Mouse (Mus musculus) adrenal gland, adult 18-20 months (tissue): ENCODE measurements around the gene Tdrd7. TPM values are rescaled to one million over a fixed set of nuclear protein-coding genes. Genes with fewer than 3 reads are reported as not detected.

Experiments used
- DNase-seq, 2 experiments: peaks; one replicate each; pipeline ENCODE4 v3.0.0; 2021 to 2022; ENCODE audit warnings: low spot score in 2 of 2
- total RNA-seq, 2 experiments: library from RNA; stranded (reverse); gene quantifications; 1 replicate in 1 of 2; 2 replicates in 1 of 2; pipeline ENCODE4 v1.2.3; 2021

The Tdrd7 gene
- total RNA-seq, 2 experiments from 2014 or later, result 27.8 to 30.4 TPM

GRCm38 (mm10) chr4:45971806-45972447 is 6.8 kb downstream of the Tdrd7 start:
- DNase-seq, result peak; percentile 100

DNA sequence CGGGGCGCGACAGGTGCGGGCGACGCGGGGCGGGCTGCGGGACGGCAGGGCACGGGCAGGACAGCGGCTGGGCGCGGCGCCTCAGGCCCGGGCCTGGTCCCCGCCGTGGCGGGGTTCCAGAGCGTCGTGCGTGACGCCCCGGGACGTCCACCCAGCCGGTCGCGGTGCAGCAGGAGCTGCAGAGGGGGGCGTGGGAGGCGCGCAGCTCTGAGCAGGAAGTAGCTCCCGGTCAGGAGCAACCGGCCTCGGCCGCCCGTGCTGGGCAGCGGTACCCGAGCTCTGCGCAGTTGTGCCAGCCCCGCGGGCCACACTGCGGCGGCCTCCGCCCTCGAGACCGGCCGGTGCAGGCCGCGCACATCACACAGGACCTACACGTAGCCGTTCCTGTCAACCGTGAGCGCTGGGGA is 7.3 kb downstream of the Tdrd7 start:
- peak in 1 of 2 experiments; percentile 65 for DNase-seq

DNA sequence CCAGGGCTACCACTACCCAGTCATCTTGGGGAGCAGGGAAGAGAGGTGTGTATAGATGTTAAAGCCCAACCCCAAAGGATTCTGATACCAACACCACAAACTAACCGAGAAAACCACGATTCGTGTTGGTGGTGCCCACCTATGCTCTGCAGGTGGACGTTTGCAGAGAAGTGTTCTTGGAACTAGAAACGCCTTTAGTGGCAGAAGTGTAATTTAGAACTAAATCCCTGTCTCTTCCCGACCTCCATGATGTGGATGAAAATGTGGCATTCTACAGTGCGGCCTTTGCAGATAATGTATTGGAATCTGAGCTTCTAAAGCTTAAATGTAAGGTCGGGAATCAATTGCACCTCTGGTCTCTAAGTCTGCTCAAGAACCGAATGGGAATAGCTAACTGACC is 7.8 kb downstream of the Tdrd7 start:
- DNase-seq, result no peak

DNA sequence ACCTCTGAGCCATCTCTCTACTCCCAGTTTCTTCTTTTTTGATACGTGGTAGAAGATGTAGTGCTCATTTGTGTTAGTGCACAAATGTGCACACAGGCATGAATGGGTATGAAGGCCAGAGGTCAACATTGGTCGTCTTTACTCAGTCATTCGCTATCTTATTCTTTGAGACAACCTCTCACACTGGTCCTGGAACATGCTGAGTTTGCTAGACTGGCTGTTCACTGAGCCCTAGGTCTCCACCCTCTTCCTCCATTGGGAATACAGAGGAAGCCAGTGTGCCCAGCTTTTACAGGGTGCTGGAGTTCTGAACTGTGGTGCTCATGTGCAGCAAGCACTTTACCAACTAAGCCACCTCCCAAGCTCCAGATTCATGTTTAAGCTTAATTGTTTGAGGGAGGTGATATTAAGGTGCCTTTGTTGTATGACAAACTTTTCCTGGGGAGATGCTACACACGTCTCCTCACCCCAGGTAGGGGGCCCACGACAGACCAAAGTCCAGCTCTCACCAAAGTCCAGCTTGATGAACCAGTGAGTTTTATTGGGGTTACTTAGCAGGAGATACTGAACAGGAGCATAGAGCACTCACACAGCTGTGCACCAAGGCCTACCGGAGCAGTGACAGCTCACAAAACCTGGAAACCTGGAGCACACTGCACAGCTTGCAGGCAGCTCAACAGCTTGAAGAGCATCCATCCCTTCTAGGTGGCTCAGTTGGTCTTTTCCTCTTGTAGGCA is 12.0 kb downstream of the Tdrd7 start:
- DNase-seq, result no peak

- DNase-seq, result no peak
These were observed 14.8 kb downstream of the Tdrd7 start for GRCm38 (mm10) chr4:45979916-45980315.

DNA sequence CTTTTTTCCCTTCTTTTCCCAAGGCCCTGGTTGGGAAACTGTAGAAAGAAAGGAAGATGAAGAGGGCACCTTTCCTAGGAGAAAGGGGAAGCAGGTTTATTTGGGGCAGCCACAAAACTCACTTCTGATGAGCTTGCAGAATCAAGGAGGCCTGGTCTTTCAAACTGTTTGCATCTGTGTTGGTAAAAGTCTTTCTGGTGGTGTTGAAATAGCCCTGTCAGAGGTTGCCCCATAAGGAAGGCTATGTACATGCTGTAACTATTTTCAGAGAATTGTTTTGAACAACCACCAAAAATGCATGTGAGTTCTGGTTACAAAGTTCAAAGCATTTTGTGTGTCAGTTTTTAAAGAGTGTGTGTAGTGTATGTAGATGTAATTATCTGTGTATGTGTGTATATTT is 15.9 kb downstream of the Tdrd7 start:
- no peak for DNase-seq

- no peak for DNase-seq
These were observed 25.4 kb downstream of the Tdrd7 start for GRCm38 (mm10) chr4:45990427-45991135.

GRCm38 (mm10) chr4:45998536-45998935 is 33.4 kb downstream of the Tdrd7 start:
- no peak for DNase-seq

DNA sequence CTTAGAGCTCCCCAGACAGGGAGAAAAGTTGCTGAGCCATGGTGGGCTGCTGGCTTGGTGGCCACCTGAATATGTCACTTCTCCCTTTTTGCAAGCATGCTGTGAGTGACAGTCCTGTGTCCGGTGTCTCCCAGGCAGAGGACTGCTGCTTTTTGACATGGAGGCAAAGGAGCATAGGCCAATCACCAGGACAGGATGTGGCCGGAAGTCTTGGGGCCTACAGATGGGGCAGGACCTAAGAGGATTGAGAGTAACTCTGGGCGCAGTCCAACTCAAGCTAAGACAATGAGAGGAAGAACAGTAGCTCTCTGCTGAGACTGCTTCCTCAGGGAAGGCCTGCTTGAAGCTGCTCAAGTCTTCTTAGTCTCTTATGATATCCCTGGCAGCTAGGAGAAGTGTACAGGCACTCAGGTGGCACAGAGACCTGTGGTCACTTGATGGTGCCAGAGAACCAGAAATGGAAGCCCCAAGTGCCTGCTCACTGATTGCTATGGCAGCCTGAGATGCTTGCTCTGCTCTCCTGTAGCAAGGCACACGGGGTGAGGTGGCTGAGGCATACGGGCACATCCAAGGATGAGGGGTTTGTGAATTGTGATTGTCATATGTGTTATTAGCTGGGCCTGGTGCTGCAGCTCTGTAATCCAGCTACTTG is 43.1 kb downstream of the Tdrd7 start:
- DNase-seq, result no peak

GRCm38 (mm10) chr4:46011698-46012097 is 46.6 kb downstream of the Tdrd7 start:
- DNase-seq, result no peak

GRCm38 (mm10) chr4:46015605-46016004 is 50.5 kb downstream of the Tdrd7 start:
- DNase-seq, result no peak

GRCm38 (mm10) chr4:46023021-46023481 is 57.9 kb downstream of the Tdrd7 start:
- DNase-seq, result no peak

DNA sequence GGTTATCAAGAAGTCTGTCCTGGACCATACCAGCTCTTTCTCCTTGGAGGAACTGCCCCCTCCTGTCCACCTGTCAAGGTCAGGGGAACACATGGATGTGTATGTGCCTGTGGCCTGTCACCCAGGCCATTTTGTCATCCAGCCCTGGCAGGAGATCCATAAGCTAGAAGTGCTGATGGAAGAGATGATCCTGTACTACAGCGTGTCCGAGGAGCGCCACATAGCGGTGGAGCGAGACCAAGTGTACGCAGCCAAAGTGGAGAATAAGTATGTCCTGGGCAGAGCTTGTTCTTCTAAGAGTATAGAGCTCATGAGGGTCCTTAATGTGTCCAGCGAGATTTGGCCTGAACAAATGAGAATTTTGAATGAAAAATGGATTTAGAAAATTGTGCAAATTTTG is 60.8 kb downstream of the Tdrd7 start:
- DNase-seq, result no peak

DNA sequence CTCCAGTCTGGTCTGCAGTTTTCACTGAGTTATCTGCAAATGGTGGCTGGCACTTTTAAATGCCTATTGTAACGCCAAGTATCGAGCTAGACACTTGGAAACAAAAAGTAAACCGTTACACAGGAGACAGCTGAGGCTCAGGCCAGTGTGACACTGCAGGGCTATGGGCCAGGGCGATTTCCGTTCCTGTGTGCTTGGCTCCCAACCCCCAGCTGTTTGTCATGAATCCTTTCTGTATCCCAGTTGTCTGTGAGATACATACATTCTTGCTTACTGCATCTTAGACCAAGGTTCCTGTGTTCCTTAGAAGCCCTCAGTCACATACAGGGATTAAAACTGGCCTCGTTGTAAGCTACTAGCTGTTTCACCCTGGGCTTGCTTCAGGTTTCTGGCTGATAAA is 63.1 kb downstream of the Tdrd7 start:
- no peak for DNase-seq

DNA sequence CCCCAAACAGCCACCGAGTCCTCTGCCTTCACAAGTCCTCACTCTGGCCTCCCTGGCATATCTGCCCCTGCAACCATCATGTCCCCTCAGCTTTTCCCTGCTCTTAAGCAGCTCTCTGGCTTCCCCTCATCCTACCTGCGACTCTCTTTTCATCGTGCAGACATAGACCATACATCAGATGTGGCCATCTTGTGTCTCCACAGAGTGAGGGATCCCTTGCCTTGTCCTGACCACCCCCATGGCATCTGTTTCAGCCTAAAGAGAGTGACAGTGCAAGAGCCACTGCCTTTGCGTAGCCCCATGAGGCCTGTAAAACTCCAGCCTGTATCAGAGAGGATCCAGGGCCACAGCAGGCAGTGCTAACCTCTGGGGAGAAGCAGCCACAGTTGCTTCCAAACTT is 63.6 kb downstream of the Tdrd7 start:
- no peak for DNase-seq

DNA sequence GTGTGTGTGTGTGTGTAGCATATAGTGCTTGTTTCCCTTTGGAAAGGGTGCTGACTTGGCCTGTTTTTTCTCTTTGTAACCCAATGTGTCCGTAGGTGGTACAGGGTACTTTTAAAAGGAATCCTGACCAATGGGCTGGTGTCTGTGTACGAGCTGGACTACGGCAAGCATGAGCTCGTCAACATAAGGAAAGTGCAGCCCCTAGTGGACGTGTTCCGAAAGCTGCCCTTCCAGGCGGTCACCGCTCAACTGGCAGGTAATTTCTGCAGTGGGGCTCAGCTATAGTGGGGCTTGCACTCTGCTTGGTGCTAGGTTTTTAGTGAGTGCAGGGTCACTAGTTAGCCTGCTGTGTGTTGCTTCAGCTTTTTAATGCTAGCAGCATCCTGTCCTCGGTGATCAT is 64.4 kb downstream of the Tdrd7 start:
- DNase-seq, result no peak

- DNase-seq, result no peak
These were observed 67.3 kb downstream of the Tdrd7 start for GRCm38 (mm10) chr4:46032448-46032847.

DNA sequence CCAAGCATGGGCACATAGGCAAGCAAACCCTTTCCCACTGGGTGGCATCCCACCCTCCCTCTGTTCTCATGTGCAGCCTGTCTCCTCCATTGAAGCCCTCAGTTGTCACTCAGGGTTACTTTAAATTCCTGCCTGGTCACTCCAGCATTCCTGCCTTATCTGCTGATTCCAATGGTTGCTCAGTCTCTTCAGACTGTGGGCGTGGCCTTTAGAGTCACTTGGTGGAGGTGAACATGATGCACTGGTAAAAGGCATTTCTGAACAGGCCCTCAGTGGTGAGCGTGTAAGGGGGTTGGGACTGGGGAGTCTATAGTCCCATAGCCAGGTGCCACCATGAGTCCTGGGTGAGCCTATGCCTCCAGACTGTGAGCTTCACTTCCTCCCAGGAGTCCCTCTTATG is 68.1 kb downstream of the Tdrd7 start:
- no peak for DNase-seq

DNA sequence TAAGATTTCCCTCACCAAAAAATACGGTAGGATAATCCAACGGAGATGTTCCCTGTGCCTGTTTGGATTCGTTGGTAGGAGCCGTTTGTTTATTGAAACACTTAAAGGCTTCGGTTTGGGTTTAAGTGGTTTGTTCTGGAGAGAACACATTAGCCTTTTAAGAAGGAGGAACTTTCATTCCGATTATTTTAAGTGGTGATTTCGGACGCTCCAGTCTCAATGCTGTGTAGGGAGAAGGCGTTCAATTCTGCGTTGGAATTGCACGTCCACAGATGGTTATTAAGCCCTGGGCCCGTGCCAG is 73.4 kb downstream of the Tdrd7 start:
- DNase-seq, result no peak

DNA sequence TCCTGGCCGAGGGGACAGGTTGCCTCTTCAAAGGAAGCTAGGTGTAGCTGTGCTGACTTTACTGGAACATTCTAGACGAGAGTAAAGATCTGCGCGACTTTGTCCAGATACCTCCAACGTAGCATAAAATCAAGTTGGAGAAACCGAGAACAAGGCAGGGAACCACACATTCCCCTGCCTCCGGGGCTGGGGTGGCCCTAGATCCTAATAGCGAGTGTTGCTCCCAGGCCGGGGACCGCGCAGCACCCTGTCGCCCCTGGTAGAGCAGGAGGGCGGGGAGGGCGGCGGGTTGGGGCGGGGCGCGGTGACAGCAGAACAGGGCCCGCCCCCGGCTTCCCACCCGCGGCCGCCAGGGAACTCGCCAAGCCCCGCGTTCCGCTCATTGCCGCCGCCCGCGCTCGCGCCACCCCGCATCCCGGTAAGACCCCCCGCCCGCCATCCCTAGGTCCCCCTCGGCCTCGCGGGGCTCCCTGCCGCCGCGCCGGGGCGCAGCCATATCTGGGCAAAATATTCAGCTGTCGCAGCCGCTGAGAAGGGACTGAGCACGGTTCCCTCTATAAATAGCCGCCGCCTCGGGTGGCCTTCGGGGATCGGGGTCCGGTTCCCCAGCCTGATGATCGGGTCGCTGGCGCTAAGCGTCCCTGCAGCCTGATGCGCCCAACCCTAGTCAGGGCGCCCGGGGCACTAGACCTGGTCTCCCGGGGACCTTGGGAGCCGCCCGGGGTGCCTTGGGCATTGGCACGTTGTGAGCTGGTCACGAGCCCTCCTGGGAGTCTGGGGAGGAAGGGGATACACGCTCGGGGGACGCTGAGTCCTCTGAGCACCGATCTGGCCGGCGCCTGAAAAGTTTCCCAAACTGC is 74.0 kb downstream of the Tdrd7 start, which contains the start of gene Tmod1:
Gene Tmod1 (plus strand): TSS at position 44 of the 860 bp plus-strand sequence.
- peak; percentile 76 for DNase-seq

- no peak for DNase-seq
These were observed 74.8 kb downstream of the Tdrd7 start for GRCm38 (mm10) chr4:46039899-46040298.
